Comparison of ENCODE assay signal across 9 mouse cellular contexts in the genomic region with DNA sequence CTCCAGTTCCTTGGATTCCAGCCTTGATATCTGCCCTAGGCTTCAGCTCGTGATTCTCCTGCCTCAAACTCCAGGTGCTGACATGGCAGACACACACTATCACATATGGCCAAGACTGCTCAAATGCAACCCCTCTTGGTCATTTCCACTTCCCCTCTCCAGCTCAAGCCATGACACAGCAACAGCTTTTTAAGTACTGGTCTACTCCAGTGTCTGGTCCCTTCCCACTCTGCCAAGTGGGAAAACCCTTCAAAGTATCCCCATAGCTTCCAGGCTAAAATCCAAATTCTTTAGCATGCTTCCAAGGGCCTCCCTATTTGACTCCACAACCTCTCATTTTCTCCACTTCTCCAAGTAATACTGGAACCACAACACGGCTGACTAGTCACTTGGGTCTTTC. TPM values are rescaled to one million over a fixed set of nuclear protein-coding genes. Genes with fewer than 3 reads are reported as not detected.
DNase-seq lines count a peak whose midpoint lies in the region; ATAC-seq and TF ChIP-seq lines count a peak whose summit lies in the region.
"Had no signal": no experiment of that assay in that cellular context is flagged by ENCODE, and none has a peak within 500 bp of the region (broad histone marks: within the 10 kb centered on the region; RNA-seq: fewer than 3 reads in every experiment).

No protein-coding gene starts in this region.

- peak overlapping the region; percentile 93 for H3K9ac ChIP-seq in heart, embryonic 16.5 days (ENCODE audit: low read length)

- no peaks in the 10 kb centered on the region for H3K9me3 ChIP-seq in heart, embryonic 16.5 days (replicated peaks; ENCODE audit: control insufficient read depth, low read length)

- no peak for TF ChIP-seq CTCF in gastrocnemius, adult 2 months (IDR thresholded peaks at IDR 0.05)
- no peak for TF ChIP-seq CTCF in C2C12 (IDR thresholded peaks at IDR 0.05; ENCODE audit: control insufficient read depth, insufficient read depth, insufficient read length)

- peak overlapping the region; percentile 83 for H3K4me2 ChIP-seq in heart, embryonic 16.5 days (ENCODE audit: low read depth, low read length)

- H3K27me3 ChIP-seq in C2C12 (ENCODE audit: control insufficient read depth, insufficient read depth, insufficient read length): no peaks in the 10 kb centered on the region
- H3K27me3 ChIP-seq in heart, embryonic 16.5 days (ENCODE audit: control insufficient read depth, insufficient read depth, low read length): no peaks in the 10 kb centered on the region

- peak overlapping the region; percentile 66 for H3K27ac ChIP-seq in gastrocnemius, adult 2 months
- peak overlapping the region; percentile 97 for H3K27ac ChIP-seq in heart, embryonic 16.5 days (ENCODE audit: low read length)

- H3ac ChIP-seq in C2C12 (ENCODE audit: control insufficient read depth, insufficient read length, low read depth): peak overlapping the region; percentile 63

- peaks cover 19% of the 10 kb centered on the region for H3K36me3 ChIP-seq in C2C12 (ENCODE audit: control insufficient read depth, insufficient read depth)
- H3K36me3 ChIP-seq in heart, embryonic 16.5 days (ENCODE audit: control insufficient read depth, insufficient read depth): no peaks in the 10 kb centered on the region

- H3K79me3 ChIP-seq in C2C12 (ENCODE audit: low read depth): peaks cover 64% of the 10 kb centered on the region

- intact Hi-C loops in gastrocnemius, adult 2 months (cut with DNase I): no loop called here
- intact Hi-C loops in gastrocnemius, postnatal 14 days (cut with DNase I; ENCODE audit: low total_unique reads): no loop called here

- ATAC-seq in heart, embryonic 16.5 days (replicated peaks; ENCODE audit: extremely low read depth, insufficient read depth, low FRiP score): no peak

- WGBS in heart, embryonic 16.5 days: 33% methylated on average over 2 of the region's 2 CpGs

- DNase-seq in gastrocnemius, adult 2 months: no peak
- no peak for DNase-seq in gastrocnemius, postnatal 14 days
- peak; percentile 21 for DNase-seq in lung, postnatal 36 days
- DNase-seq in urinary bladder, adult 2 months (ENCODE audit: low spot score): no peak
- DNase-seq in gastrocnemius, postnatal 10 days: no peak
- DNase-seq in embryo, embryonic 11 days: no peak
- DNase-seq: cerebellum, adult 2 months had no signal

- peak overlapping the region; percentile 96 for H3K4me3 ChIP-seq in gastrocnemius, adult 2 months
- H3K4me3 ChIP-seq in C2C12 (ENCODE audit: insufficient read depth, poor library complexity, severe bottlenecking): peak overlapping the region; percentile 97
- H3K4me3 ChIP-seq in heart, embryonic 16.5 days (ENCODE audit: low read length): peak overlapping the region; percentile 95

- peaks cover 67% of the 10 kb centered on the region for H3K79me2 ChIP-seq in C2C12 (ENCODE audit: control insufficient read depth, insufficient read depth)

- H3K4me1 ChIP-seq in heart, embryonic 16.5 days (ENCODE audit: control insufficient read depth, insufficient read depth, low read length): peaks cover 35% of the 10 kb centered on the region

TF ChIP-seq in C2C12, 6 proteins besides CTCF, POLR2A, EP300 and RAD21:
- no peak for TF ChIP-seq MYOD1 (IDR thresholded peaks at IDR 0.05; ENCODE audit: control insufficient read depth, insufficient read length, low read depth)
- TF ChIP-seq FOSL1 (IDR thresholded peaks at IDR 0.05; ENCODE audit: insufficient read depth, low read length, poor library complexity, severe bottlenecking): no peak
- TF ChIP-seq USF1 (IDR thresholded peaks at IDR 0.05; ENCODE audit: low read depth): no peak
- no peak for TF ChIP-seq MYOG (IDR thresholded peaks at IDR 0.05; ENCODE audit: control insufficient read depth, extremely low read depth, insufficient read length)
- no peak for TF ChIP-seq MAX (IDR thresholded peaks at IDR 0.05)
- TF ChIP-seq CEBPB (IDR thresholded peaks at IDR 0.05; ENCODE audit: low read depth): no peak
TF ChIP-seq in C2C12: peak in this region for 0.

RNA-seq across cellular contexts. Expression of a gene that starts 1.8 kb away (rescaled TPM):
- total RNA-seq in gastrocnemius, adult 2 months (2021): 10 to 100 TPM; 17.4 to 25.5 TPM
- total RNA-seq in gastrocnemius, postnatal 14 days (2021): 10 to 100 TPM; 33.4 to 39.2 TPM
- polyA plus RNA-seq in C2C12 (2012; fragmentation: generic; extraction: Trizol): 384 TPM
- 44.3 and 51.9 TPM in 2 replicates for polyA plus RNA-seq in heart, embryonic 16.5 days (2015; fragmentation: Nextera tagmentation; extraction: Ambion mirVana)
- polyA plus RNA-seq in urinary bladder, adult 2 months (2012; rRNA removed): 129 and 179 TPM in 2 replicates
- total RNA-seq in gastrocnemius, postnatal 10 days (2021): 10 to 100 TPM; 46.1 to 64.2 TPM

RNA-seq across cellular contexts. Expression of a gene that starts 48.0 kb away (rescaled TPM):
- total RNA-seq in gastrocnemius, adult 2 months (2021): 10 to 100 TPM in 1 of 2 experiments, 1 to 10 TPM in 1; 9.1 to 13.6 TPM
- total RNA-seq in gastrocnemius, postnatal 14 days (2021): 10 to 100 TPM; 16.3 to 17.2 TPM
- 40.0 TPM for polyA plus RNA-seq in C2C12 (2012; fragmentation: generic; extraction: Trizol)
- polyA plus RNA-seq in heart, embryonic 16.5 days (2015; fragmentation: Nextera tagmentation; extraction: Ambion mirVana): 73.1 and 91.5 TPM in 2 replicates
- polyA plus RNA-seq in urinary bladder, adult 2 months (2012; rRNA removed): 85.3 and 85.8 TPM in 2 replicates
- 10 to 100 TPM; 21.2 to 24.6 TPM for total RNA-seq in gastrocnemius, postnatal 10 days (2021)
